Mouse (Mus musculus): ENCODE measurements around the gene Etl4.

Gene Etl4

GRCm38 (mm10) chr2:19909171-19909899 is at the start of gene Etl4:
Gene Etl4 (plus strand): TSS chr2:19909780.
- no peak for TF ChIP-seq GATA4 (IDR thresholded peaks at IDR 0.05; ENCODE audit: insufficient replicate concordance, low read length)

- no peak for TF ChIP-seq GATA4 (IDR thresholded peaks at IDR 0.05; ENCODE audit: insufficient replicate concordance, low read length)
Observed at GRCm38 (mm10) chr2:19869167-19869566, 40.4 kb upstream of the Etl4 start.

- TF ChIP-seq GATA4 (IDR thresholded peaks at IDR 0.05; ENCODE audit: insufficient replicate concordance, low read length), result no peak
Observed at GRCm38 (mm10) chr2:19871881-19872280, 37.7 kb upstream of the Etl4 start.

- TF ChIP-seq GATA4 (IDR thresholded peaks at IDR 0.05; ENCODE audit: insufficient replicate concordance, low read length), result no peak
Observed at GRCm38 (mm10) chr2:19890875-19891274, 18.7 kb upstream of the Etl4 start.

- TF ChIP-seq GATA4 (IDR thresholded peaks at IDR 0.05; ENCODE audit: insufficient replicate concordance, low read length), result no peak
Observed at GRCm38 (mm10) chr2:19909900-19910780, 560 bp downstream of the Etl4 start.

- no peak for TF ChIP-seq GATA4 (IDR thresholded peaks at IDR 0.05; ENCODE audit: insufficient replicate concordance, low read length)
Observed at GRCm38 (mm10) chr2:19910781-19911175, 1.2 kb downstream of the Etl4 start.

GRCm38 (mm10) chr2:19919190-19919589 is 9.6 kb downstream of the Etl4 start:
- TF ChIP-seq GATA4 (IDR thresholded peaks at IDR 0.05; ENCODE audit: insufficient replicate concordance, low read length), result no peak

GRCm38 (mm10) chr2:19930009-19930408 is 20.4 kb downstream of the Etl4 start:
- TF ChIP-seq GATA4 (IDR thresholded peaks at IDR 0.05; ENCODE audit: insufficient replicate concordance, low read length), result no peak

GRCm38 (mm10) chr2:19933836-19934235 is 24.3 kb downstream of the Etl4 start:
- no peak for TF ChIP-seq GATA4 (IDR thresholded peaks at IDR 0.05; ENCODE audit: insufficient replicate concordance, low read length)

- TF ChIP-seq GATA4 (IDR thresholded peaks at IDR 0.05; ENCODE audit: insufficient replicate concordance, low read length), result no peak
Observed at GRCm38 (mm10) chr2:19945205-19945604, 35.6 kb downstream of the Etl4 start.

GRCm38 (mm10) chr2:19953028-19953427 is 43.4 kb downstream of the Etl4 start:
- TF ChIP-seq GATA4 (IDR thresholded peaks at IDR 0.05; ENCODE audit: insufficient replicate concordance, low read length), result no peak

GRCm38 (mm10) chr2:19966445-19966844 is 56.9 kb downstream of the Etl4 start:
- TF ChIP-seq GATA4 (IDR thresholded peaks at IDR 0.05; ENCODE audit: insufficient replicate concordance, low read length), result no peak

- no peak for TF ChIP-seq GATA4 (IDR thresholded peaks at IDR 0.05; ENCODE audit: insufficient replicate concordance, low read length)
Observed at GRCm38 (mm10) chr2:20037671-20038070, 128.1 kb downstream of the Etl4 start.

GRCm38 (mm10) chr2:20072377-20072776 is 162.8 kb downstream of the Etl4 start:
- TF ChIP-seq GATA4 (IDR thresholded peaks at IDR 0.05; ENCODE audit: insufficient replicate concordance, low read length), result no peak

GRCm38 (mm10) chr2:20076118-20076796 is 166.7 kb downstream of the Etl4 start:
- TF ChIP-seq GATA4 (IDR thresholded peaks at IDR 0.05; ENCODE audit: insufficient replicate concordance, low read length), result no peak

GRCm38 (mm10) chr2:20084781-20085180 is 175.2 kb downstream of the Etl4 start:
- no peak for TF ChIP-seq GATA4 (IDR thresholded peaks at IDR 0.05; ENCODE audit: insufficient replicate concordance, low read length)

Data from liver, adult (tissue).